Mouse (Mus musculus) gonadal fat pad, adult 2 months (tissue): ENCODE results near the gene Macrod2. TPM values are rescaled to one million over a fixed set of nuclear protein-coding genes. Genes with fewer than 3 reads are reported as not detected.

Experiments
- DNase-seq: peaks from one replicate; pipeline ENCODE4 v3.0.0-alpha.2; 2012; ENCODE audit warnings: low read depth
- polyA plus RNA-seq: library from polyadenylated mRNA; depleted of rRNA; stranded (reverse); fragments of >200 nt; gene quantifications from 2 replicates; pipeline ENCODE4 v1.2.3, GENCODE M21; 2012

The Macrod2 gene
- polyA plus RNA-seq, 1 experiment = 2.5 TPM

DNA sequence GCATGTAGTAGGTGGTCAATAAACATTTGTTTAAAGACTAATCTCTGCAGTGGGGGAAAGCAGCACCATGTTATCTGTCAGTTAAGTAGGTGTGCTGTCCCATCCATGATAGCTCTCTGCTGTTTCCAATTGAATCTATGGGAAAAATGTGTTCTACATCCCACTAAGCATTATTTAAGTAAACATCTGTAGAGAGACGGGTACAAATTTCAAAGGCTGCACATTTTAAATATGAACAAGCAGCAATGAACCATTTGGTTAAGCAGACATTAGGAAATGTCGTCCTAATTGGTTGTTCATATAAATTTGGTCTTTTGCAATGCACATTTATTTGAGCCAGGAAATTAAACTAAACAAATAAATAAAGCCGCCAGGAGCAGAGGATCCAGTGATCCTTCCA, 1277.7 kb downstream of the Macrod2 start:
- no peak for DNase-seq

DNA sequence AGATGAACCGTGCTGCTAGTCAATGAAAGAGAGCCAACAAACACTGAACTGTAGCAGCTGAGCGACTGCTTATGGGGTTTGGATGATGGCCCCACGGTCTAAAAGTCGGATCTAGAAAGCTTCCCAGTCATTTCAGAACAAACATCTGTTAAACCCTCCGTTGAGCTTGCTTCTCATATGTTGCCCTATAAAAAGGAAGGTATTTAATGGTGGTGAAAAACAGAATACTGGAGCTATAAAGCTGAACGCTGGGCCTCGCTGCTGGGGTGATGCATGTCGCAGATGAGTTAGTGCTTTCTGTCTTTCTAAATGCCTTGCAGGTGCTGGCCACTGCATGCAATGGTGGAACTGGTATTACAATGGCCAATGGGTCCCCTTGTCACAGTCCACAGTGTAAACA, 1278.3 kb downstream of the Macrod2 start:
- DNase-seq = no peak

DNA sequence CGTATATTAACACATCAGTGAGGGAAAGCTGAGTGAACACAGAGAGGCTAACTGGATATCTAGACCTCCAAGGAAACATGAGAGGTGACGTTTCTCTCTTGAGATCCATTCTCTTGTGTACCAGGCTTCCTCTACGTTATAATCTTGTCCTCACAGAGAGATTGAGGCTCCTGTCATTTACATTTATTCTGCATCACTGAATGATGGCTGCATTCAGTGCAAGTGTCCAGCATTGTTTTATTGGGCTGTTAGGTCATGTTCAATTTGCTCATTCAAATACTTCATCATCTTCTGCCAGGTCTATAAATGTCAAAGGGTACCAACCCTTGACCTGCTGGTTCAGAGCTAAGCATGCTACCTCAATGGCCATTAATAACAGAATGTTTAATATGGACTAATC, 1302.4 kb downstream of the Macrod2 start:
- no peak for DNase-seq

DNA sequence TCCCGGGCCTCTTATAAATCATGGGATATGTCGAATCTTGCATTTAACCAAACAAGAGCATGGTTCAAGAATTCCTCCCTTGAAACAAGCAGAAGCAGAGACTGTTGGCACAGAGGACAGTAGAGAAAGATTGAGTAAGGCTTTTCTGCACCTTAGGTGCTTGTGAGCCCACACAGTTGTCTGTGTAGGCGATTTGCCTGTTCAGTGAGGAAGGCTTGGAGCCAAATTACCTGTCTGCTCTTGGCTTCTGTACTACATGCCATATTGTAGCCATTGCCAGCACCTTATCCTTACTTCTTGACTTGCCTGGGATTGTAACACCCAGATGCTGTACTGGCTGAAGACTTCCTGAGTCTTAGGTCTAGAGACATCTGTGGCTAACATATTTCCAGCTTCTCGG, 1303.2 kb downstream of the Macrod2 start:
- DNase-seq = peak; percentile 95

DNA sequence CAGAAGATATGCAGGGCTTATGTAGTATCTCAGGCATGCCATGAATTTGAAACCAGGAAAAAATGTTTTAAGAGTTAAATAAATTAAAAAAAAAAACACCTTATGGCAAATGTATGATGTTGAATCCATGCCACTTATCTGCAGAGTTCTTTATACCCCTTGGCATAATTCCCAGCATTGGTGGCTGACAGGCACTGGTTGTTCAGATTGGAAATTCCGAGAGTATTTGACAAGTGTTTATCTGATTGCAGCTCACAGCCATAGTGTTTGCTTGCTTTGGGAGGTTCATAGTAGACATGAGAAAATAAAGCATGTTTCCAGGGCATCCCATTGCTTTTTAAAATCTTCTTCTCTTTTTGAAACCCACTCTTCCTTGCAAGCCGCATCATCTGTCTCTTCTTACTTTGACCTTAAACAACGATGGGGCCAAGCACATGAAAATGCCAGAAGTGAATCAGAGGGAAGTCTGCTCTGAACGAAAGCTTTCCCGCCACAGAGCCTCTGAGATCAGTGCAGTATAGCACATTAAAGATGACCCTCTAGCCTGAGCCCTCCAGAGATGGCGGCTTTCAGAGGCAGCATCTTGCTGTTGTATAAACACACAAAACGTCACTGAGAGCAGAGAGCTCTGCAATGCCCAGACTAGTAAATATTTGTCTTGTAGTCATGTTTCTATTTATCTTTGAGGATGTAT, 1305.8 kb downstream of the Macrod2 start:
- no peak for DNase-seq

DNA sequence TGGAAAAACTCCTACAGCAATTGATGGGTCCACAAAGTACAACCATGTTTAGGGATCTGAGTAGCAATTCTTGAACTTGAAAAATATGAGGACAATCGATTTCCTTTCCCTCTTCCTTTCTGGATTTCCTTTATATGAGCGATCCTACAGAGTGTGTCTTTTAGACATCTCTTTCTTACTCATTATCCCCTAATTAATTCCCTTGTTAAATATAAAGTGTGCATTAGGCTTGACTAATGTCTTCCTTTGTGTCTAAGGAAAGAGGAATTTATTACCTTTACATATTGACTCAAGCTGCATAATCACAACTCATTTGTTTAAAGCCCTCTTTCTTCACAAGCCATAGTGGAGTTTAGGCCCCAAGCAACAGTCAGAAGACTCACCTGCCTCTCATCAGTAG, 1316.7 kb downstream of the Macrod2 start:
- no peak for DNase-seq

DNA sequence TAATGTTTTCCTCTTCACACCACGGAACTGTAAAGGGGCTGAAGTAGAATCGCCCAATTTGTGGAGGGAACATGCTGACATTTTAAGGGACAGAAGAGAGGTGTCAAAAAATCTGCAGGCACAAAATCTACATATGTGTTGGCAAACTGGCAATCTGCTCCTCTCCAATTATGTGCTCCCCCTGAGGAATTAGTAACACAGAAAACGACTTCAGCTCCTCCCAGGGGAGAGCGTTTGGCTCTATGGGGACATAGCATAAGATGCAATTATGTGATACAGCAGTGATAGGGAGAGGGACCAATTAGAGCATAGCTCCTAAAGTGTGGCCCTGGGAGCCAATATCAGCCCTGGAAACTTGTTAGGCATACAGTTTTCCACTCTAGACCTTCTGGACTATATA, 1317.2 kb downstream of the Macrod2 start:
- DNase-seq = no peak

DNA sequence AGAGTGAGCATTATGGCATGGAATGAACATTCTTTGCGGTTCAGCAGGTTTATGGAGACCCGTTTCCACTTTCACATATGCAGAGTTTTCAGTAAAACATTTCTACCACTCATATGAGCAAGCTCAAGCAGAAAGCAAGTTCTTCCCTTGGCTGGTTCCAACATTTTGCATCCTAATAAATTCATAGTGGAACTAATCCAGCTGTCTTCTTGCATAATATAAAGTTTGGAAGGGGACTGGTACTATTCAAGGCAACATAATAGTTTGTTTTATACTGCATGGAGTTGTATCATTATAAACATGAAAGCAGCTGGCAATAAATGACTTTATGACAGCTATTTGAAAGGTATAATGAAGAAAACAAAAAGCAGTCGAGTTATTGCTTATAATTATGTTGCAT, 1320.0 kb downstream of the Macrod2 start:
- DNase-seq = no peak

DNA sequence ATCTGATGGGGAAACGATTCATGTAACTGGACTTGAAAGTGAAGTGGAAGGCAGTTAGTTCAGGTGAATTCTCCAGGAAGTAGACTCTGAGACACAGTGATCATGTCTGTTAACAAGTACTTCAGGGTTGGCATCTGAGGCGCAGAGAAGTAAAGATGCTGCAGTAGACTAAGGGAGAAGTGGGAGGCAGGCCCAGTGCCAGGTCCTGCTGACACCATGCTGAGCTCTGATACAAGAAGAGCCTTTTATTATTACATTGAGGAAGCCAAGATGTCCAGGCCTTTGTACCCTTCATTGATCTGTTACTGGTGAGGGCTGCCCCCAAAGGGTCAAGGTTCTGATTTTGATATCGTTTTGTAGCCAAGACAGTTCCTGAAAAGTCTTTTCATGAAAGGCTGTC, 1327.4 kb downstream of the Macrod2 start:
- no peak for DNase-seq

DNA sequence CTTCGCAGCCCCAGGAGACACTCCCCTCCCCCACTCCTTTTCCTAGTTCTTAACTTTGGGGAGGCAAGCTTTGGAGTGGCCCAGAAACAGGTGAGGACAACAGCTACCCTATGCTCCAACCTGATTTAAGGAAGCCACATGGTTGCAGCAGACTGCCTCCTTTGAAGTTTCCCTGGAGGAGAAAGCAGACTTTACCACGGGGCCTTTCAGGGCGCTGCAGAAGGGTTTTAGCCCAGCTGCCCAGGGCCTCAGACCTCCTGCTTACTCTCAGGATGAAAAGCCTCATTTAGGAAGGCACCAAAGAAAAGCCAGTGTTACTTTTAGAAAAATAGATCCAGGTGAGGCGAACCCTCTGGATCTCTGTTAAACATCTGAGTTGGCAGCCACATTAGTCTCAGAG, 1333.9 kb downstream of the Macrod2 start:
- DNase-seq = no peak

DNA sequence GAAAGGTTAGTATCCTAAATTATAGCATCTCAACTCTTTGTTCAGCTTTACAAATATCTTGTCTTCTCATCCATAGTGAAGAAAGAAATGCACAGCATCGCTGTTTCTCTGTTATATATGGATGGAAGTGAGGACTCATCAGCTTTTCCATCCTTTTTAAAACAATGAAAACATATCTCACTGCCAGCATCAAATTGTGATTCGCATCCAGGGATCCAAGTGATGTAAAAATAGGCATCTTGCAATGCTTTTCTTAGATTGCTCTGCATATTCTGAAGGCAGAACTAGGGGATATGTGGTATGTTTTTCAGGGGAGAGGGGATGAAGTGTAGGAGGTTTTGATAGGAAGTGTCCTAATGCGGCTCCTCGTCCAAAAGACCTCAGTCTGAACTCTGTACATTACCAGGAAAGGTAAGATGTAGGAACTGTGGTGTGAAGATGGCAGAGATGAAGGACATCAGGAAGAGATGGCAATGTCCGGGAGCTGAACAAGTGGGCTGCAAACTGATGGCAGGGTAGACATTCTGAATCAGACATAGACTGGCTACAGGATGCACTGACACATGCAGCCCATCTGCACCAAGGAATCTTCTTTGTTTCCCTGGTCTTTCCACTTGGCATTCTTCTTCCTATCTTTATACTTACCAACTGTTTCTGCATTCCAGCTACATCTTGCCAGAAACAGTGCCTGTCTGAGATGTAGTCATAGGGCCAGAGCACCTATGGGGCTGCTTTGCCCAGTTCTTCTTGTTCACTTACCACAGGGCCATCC, 1341.8 kb downstream of the Macrod2 start:
- DNase-seq = no peak

DNA sequence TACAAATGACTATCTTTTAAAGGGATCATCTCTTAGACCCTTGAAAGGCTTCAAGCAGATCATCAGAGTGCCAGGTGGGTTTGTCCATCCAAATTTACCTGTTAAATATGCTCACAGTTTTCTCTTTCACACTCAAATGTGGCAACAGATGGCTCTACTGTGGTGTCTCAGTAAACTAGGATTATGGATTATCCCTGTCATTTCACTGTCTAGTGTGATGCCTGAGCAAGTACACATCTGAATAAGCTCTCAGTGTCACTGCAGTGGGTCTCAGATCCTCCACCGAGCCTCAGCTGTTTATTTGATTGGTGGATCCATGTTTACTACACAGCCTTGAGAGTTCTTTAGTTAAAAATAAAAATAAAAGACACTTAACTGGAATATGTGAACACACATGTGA, 1343.6 kb downstream of the Macrod2 start:
- DNase-seq = no peak

DNA sequence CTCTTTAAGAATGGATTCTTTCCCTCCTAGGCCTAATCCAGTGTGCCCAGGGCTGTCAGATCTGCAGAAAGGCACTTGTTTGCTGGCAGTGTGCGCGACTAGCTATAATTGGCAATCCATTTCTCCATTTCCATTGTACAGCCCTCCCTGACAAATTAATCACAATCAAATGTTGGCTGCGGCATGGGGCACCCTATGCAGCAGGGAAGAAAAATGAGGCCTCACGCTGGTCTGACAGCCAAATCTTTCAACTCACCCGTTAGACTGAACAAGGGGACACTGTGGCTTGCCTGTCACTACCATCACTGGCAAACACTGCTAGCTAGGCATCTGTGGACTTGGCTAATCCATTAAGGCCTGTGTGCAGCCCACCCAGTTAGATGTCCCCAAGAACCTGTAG, 1345.2 kb downstream of the Macrod2 start:
- DNase-seq = no peak

DNA sequence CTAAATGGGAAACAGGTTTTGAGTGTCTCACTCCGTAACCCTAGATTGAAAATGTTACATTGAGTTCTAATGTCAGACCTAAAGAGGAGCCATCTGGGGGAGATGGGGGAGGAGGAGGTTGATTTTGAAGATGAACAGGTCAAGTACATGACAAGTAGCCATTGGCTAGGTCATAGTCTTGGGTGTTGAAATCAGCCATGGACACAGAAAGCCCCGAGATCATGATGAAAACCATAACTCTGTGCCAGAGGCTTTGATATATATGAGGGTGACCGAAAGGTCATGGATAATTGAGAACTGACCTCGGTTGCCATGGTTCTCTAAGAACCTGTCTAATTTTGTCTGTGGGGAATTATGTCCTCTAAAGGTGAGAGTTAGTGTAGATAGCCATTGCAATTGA, 1405.1 kb downstream of the Macrod2 start:
- DNase-seq = no peak

DNA sequence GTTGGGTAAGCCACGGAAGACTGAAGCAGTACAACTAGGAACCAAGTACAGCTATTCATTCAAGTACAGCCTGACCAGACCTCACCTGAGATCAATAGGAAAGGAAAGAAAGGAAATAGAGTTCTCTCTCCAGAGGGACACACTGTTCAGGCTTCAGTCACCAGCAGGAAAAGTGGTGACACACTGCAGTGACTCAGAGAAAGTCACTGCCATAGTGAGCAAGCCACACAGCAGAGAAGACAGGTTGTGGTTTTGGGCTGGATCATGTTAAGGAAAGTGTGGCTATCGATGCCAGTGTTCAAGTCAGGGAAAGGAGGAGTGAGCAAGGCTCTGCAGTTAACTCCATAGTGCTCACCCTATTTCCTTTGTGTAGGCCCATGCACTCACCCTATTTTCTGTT, 1405.8 kb downstream of the Macrod2 start:
- no peak for DNase-seq

DNA sequence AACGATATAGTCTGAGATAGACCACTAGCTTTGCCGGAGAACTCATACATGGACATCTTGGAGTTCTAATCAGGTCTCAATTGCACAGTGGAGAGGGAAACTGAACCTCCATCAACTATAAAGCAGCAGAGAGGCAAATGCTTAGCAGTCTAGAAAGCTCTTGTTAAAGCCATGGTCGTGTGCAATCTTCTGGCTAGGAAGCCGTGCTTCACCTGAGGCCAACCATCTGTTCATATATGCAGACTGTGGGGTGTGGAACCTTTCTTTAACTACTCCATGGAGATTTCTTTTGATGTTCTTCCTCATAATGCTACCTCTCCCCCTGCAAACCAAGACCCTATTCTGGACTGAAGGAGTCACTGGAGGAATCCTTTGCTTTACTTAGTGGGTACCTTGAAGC, 1421.2 kb downstream of the Macrod2 start:
- DNase-seq = no peak

DNA sequence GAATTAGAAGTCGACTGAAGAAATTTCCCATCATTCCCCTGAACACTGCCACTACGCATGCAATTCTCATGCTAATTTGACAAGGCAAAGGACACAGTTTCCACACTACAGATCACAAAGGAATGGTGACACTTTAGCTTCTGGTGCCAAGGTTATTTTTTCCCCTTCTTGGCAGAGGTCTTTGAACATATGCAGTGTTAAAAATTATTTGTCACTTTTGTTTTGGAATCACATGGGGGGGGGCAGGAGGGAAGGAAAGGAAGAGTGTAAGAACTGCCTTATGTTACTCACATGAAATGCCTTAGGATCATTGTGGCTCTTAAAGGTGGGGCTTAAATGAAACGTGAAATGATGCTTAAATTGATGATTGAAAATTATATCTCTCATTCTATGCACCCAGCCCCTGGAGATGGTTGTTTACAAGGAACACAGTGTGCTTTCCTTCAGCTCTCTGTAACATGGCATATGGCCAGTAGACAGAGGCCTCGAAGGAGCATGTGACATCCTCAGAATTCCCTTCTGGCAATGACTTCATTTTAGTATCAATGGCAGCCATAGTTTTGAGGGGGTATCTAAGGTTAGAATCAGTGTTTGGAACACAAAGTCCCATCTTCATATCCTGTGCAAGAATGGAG, 1422.6 kb downstream of the Macrod2 start:
- no peak for DNase-seq

DNA sequence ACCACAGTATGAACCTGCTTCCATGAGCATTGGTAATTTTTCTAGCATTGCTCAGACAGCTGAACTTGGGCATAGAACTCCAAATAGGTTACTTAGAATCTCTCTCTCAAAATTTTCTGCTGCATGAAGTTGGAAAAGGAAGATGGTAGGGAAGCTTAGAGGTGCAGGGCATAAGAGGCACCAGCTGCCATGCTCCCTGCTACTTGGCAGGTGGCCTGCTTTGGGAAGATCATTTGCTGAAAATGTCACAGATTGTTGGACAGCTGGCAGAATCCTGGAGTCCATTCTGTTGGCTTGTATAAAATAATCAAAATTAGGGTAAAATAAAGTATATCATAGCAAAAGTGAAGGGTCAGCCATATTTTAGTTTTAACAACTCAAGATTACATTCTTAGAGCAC, 1425.7 kb downstream of the Macrod2 start:
- DNase-seq = no peak

DNA sequence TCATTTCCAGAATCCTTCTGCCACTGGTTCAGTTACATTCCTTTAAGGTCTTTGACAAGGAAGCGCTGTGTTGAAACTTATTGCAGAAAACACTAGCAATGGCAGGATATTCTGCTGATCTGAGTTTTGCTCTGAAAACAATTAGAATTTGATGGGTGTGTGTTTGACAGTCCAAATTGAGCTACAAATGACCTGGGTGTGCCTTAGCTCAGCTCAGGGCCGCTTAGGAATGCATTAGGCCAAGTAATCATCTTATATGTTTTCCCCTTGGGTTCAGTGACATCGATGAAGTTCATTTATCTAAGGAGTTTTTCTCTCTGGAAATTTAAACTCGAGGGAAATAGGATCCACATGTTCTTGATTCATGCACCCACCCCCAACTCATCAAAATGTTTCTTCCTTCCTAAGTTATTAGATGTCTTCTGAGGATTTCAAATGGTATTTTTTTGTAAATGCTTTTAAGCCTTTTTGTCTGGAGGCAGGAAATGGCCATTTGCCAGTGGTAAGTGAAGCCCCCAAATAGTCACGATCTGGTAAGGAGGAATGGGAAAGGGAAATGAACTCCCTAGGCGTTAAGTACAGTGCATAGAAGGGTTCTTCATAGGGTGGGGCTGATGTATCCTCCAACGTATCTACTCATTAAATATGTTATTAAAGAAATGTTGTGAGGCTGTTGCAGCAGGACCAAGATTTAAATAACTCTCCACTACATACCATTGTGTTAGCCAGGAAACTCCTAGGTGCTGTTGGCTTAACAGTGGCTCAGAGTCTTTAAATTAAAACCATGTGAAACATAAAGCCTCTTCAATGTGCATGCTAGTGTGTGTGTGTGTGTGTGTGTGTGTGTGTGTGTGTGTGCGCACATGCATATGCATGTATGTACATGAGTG, 1430.7 kb downstream of the Macrod2 start:
- DNase-seq = no peak

DNA sequence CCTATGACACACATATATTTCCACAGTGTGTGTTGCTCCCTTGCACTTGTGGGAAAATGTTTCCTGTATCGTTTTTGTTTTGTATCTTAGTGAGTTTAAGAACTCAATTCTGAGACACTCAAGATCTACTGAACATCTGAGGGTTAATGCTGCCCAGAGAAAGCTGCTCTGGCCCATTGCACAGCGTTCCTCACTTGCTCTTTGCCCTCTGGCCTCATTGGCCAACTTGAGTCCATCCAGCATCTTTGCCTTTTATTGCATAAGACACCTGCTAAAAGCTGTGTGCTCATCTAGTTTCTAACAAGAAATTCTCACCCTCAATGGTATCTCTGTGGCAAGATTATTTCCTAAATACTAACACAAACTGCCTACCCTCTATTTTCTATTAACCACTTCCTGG, 1435.4 kb downstream of the Macrod2 start:
- DNase-seq = no peak

DNA sequence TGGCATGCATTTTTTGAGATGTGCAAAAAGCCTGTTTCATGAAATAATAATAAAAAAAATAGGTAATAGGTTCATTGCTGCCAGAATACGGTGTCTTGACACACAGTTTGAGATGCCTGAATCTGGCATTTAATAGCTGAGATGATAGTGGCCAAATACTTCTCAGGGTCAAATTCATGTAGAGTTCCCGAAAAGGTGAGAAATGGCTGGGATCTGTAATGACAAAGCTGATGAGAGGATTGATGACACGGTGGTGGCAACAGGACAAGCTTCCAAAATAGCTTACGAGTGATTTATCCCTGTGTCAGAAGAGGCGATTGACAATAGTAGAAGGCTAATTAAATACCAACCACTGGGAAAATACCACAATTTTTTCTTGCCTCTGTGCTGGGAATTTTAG, 1436.4 kb downstream of the Macrod2 start:
- DNase-seq = no peak

DNA sequence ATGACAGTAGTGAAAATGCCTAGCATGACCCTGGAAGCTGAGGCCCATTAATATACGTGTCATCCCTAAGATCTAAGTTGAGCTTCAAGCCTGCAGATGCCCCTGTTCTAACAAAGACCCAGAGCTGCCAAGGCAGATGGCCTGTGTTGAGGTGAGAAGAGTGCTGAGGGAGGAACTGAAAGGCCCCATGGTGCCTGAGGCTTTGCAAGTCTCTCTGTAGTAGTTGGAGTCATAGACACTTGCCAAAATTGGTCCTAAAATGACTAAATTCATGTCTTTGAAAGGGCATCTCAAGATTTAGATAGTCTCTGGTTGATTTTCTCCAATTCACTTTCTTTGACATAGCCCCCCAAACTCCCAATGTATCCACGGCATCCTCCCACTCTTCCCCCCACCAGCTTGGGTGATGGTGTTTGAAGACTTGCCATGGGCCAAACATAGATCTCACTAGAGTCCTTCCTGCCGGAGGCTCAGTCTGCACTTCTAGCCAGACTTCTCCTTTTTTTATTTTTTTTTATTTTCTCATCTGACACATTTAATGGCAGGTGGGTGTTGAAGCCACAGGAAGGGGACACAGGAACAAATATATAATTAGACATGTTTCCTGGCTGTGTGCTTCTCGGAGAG, 1439.2 kb downstream of the Macrod2 start:
- DNase-seq = no peak
